Mouse (Mus musculus) left cerebral cortex, adult 11 months (tissue): Measurements from ENCODE around the gene Icam5.
"Not testable (repeated sequence)": the region's sequence is repeated elsewhere in the genome, so short reads cannot be mapped to it uniquely, and the experiment has no call there.

Experiments
- DNase-seq: peaks from one replicate; pipeline ENCODE4 v3.0.0; 2022; ENCODE audit warnings: low spot score

Icam5 gene

DNA sequence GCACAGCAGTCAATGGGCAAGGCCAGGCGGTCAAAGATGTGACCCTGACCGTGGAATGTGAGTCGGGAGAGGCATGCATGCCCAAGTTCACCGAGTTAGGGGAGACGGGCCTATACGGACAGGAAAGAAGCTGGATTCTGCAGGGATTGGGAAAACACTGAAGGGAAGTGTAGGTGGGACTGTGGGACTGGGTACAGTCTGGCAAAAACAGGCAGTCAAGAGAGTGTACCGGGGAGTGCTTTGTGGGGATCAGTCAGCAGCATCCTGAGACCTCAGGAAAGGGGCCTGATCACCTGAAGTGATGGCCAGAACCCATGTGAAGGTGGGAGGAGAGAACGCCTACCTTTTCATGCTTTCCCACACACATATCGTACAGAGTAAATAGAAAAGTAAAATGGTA lies 3.7 kb downstream of the Icam5 start:
- DNase-seq, result no peak

DNA sequence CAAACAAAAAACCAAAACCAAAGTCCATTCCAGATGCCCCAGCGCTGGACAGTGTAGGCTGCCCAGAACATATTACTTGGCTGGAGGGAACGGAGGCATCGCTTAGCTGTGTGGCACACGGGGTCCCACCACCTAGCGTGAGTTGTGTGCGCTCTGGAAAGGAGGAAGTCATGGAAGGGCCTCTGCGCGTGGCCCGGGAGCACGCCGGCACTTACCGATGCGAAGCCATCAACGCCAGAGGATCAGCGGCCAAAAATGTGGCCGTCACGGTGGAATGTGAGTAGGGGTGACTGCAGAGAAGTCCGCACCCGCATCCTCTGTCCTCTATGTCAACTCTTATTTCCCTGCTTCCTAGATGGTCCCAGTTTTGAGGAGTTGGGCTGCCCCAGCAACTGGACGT lies 4.3 kb downstream of the Icam5 start:
- DNase-seq, result no peak

DNA sequence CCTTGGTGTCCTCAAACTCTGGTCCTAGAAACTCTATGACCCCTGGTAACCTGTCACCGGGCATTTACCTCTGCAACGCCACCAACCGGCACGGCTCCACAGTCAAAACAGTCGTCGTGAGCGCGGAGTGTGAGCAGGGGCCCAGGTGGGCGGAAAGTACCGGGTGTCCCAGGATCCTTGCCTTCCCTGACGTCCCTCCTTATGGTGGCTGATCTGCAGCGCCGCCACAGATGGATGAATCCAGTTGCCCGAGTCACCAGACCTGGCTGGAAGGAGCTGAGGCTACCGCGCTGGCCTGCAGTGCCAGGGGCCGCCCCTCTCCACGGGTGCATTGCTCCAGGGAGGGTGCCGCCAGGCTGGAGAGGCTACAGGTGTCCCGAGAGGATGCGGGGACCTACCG lies 4.8 kb downstream of the Icam5 start:
- no peak for DNase-seq

DNA sequence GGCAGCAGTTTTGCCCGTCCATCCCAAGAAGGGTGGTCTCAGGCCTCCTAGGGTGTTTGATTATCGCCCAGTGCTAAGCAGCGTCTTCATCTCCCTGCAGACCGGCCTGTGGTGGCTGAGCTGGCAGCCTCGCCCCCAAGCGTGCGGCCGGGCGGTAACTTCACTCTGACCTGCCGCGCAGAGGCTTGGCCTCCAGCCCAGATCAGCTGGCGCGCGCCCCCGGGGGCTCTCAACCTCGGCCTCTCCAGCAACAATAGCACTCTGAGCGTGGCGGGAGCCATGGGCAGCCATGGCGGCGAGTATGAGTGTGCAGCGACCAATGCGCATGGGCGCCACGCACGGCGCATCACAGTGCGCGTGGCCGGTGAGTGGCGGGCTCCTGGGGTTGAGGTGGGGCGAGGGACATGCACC lies 5.6 kb downstream of the Icam5 start:
- no peak for DNase-seq

DNA sequence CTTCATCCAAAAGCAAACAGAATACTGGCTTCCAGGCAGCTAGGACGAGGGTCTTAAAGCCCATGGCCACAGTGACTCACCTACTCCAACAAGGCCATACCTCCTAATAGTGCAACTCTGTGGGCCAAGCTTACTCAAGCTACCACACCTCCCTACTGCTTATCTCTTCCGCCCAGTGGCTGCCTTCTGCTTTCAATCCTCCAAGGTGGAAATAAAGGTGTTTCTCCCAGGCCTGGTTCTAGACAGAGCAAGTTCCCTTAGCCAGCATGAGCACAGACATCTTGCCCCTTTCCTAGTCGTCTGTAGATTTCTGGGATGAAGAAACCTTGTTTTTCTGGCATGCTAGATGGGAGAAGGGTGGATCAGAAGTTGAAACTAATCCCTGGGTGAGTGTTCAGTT lies 7.9 kb downstream of the Icam5 start:
- DNase-seq, result no peak

DNA sequence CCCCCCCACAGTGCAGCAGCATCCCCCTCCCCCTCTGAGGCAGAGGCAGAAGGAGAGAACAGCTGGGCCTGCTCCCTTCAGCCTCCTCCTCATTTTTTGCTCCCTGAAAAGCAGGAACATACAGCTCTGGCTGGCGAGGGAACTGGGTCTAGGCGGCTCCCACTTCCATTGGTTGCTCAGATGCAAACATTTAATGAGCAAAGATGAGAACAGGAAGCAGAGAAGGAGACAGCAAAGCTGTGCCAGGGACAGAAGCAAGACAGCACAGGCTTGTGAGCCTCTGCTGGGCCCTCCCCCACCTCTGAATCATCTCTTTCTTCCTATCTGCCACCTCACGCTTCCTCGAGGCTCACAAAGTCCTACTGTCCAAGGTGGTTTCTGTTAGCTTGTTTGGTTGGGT lies 9.4 kb downstream of the Icam5 start:
- peak; percentile 78 for DNase-seq

DNA sequence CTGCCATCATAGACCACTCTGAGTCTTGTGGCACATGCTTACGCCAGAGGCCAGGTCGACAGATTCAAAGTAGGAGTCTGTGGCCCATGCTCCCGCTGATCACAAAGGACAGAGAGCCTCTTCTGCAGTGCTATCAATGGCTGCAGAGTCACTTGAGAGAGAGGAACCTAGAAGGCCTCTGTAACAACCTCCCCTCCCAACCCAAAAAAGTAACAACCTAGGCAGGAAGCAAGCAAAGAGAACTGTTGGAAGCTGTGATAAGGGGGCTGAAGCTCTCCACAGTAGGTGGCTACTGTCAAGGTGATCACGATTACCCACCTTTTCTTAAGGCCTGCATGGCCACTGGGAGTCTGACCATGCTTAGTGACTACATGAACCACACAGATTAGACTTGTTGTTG lies 11.7 kb downstream of the Icam5 start:
- no peak for DNase-seq

DNA sequence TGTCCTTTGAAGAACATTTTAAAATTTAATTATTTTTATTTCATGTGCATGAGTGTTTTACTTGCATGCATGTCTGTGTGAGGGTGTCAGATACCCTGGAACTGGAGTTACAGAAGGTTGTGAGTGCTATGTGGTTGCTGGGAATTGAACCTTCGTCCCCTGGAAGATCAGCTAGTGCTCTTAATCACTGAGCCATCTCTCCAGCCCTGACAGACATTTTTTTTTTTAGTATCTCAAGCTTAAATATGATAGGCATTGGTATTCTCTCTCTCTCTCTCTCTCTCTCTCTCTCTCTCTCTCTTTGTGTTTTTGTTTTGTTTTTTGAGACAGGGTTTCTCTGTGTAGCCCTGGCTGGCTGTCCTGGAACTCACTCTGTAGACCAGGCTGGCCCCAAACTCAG lies 12.9 kb downstream of the Icam5 start:
- DNase-seq, result not testable (repeated sequence)

DNA sequence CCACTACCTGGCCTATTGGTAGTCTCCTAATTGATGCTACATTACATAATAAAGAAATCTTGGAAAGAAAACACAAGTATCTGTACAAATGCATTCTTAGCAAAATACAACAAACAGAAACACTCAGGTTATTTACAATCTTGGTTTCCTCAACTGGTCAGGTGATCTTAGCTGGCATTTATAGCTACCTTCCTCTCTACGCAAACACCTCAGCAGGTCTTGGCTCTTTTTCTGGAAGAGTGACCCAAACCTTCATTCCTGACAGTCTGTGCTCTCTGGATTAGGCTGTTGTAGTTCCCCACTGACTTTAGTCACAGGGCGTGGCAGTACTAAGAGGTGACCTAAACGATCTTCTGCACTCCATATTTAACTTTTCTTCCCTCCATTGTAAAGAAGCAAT lies 13.4 kb downstream of the Icam5 start:
- no peak for DNase-seq

DNA sequence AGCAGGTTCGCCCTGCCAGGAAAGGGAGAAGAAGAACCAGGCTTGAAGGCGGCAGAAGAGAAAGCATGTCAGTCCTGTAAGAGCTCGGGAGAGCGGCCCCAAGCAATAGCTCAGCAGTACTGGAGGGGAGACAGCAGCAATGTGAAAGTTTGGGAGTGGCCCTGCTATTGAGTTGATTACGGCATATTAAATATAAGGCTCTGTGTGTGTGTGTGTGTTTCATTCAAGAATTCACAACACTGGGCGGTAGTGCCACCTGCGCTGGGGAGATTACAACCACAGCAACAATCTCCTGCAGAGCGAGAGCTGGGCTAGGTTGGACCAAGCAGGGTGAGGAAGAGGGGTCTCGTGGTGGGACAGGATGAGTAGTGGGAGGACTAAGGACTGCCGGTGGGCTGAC lies 19.7 kb downstream of the Icam5 start:
- no peak for DNase-seq

DNA sequence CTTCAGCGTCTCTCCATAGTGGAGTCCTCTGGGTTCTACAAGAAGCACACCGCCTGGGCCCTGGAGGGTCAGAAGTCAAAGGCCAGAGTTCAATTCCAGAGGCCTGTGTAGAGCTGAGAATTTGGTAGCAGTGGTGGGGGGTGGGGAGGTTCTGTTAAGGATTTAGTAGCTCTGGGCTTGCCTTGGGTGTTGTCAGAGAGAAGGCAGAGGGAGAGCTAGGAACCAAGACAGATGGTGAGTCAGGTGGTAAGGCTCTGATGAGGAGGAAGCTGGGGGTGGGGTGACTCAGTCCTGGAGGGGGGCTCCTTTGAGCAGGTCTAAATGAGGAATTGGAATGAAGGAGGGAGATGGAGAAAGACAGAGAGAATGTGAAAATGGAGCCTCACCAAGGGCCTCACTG lies 31.1 kb downstream of the Icam5 start:
- DNase-seq, result peak; percentile 49

DNA sequence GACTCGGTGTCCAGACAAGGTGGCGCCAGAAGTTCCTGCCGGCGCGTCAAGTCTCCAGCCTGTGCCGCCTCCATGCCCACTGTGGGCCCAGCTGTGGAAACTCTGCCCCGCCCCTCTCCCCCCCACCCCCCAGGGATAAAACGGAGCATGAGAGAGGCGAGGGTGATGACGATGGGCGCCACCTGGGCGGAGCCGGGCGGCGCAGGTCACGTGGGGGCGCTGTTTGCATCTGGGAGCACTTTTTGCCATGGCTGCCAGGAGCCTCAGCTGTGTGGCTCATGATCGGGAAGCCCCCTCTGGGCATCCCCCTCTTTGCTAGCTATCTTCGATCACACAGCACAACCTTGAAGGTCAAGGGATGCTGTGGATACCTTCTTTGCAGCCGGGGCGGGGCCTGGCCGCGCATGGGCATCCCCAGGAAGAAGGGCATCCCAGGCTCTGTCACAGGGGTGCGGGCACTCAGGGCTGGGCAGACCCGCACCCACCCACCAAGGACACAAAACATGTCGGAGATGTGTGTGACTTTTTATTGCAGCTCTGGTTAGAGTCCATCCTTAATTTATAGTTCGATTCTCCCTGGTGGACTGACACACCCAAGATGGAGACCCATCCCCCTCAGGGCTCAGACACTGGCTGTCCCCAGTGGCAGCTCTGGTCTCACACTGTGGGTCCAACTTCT lies 35.3 kb downstream of the Icam5 start, which contains the start of gene Zglp1:
TSS of gene Zglp1 (minus strand) at position 88 of the 679 bp plus-strand sequence.
- DNase-seq, result no peak

DNA sequence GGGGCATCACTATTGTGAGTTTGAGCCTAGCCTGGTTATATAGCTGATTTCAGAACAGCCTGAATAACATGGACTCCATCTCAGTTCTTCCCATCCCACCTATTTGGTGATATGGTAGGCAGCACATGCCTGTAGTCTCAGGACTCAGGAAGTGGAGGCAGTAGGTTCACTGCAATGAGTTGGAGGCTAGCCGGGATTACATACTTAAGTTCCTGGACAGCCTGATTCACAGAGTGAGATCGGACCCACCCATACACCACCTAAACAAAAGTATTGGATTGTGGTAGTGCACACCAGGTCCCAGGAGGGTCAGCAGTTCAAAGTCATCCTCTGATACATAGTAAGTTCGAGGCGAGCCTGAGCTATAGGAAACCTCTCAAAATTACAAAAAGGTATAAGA lies 40.8 kb downstream of the Icam5 start:
- no peak for DNase-seq

DNA sequence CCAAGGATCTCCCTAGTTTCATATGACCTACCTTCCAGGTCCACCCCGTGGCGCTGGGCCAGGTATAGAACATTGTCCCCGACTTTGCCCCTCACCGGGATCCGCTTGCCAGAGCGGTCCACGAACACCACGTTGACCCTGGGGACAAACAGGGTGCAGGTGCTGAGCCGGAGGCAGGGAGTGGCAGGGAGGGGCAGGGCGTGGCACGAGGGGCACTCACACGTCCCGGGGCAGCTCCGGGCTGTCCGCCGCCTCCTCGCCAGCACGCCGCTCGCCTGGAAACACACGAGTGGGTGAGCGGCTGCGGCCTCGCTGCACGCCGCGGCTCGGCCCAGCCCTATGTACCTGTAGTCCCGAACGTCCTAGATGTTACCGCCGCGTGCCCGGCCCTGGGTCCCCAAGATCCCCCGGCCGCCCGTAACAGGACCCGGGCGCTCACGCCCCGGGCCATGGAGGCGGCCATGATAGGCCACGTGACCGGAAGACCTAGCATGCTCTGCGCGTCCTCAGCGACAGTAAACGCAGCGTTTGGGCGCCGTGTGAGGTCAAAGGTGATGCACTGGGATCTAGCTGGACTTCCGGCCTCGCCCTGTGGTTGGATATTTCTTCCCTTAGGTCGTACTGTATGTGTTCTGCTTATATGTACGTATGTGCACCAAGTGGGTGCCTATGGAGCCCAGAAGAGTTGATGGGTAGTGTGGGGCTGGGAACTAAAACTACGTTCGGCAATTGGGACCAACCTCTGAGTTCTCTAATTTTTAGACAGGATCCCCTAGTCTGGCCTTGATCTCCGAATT lies 41.4 kb downstream of the Icam5 start, which contains the start of the genes Gm49373 and Fdx1l:
TSS of gene Gm49373 (minus strand) at position 53 of the 797 bp plus-strand sequence.
TSS of gene Fdx1l (minus strand) at position 571 of the 797 bp plus-strand sequence.
- DNase-seq, result peak; percentile 89

DNA sequence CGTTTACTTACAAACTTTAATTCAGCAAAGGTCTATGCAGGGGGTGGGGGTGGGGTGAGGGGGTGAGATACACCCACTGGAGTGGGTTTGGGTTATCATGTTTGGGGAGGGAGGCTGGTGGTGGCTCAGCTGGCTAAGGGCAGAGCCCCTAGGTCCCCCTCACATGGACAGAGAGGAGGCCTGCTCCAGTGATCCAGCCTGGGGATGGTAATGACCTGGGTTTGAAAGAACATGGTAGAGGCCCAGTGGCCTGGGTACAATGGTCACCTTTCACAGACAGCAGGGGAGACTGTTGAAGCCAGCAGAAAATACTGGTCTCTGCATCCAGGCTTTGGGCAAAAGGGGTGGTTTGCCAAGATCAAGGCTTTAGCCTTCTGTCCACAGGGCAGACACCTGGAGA lies 42.3 kb downstream of the Icam5 start:
- DNase-seq, result no peak

DNA sequence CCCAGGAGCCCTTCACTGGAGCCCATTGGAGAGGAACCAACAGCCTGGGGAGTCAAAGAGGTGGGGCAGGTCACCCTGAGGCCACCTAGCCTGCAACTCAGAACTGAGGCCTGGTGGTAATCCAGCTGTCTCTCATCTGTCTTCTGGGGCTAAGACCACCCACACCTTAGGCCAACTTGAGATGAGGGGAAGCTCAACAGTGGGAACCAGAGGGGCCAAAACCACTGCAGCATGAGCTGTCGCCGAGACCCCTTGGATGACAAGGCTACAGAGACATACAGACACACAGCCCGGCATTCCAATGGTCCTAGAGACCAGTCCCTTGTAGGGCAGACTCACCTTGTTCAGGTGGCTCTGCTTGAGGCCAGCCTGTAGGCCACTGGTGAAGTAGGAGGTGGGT lies 43.8 kb downstream of the Icam5 start:
- no peak for DNase-seq

DNA sequence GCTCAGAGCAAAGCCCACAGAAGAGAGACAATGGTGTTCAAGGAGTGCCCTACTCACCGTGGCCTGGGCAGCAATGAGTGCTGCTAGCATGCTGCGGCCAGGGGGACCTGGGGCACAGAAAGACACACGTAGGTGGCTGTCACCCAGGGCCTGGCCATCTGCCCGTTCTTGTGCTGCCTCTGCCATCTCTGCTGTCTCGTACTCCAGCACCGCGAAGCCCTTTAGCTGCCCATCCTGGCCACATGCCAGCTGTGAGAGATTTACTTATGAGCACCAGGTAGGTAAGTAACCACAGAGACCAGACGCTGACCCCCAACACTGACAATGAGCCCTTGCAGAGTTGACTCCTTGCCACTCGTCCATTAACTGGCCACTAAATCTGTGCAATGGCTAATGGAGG lies 49.3 kb downstream of the Icam5 start:
- no peak for DNase-seq

DNA sequence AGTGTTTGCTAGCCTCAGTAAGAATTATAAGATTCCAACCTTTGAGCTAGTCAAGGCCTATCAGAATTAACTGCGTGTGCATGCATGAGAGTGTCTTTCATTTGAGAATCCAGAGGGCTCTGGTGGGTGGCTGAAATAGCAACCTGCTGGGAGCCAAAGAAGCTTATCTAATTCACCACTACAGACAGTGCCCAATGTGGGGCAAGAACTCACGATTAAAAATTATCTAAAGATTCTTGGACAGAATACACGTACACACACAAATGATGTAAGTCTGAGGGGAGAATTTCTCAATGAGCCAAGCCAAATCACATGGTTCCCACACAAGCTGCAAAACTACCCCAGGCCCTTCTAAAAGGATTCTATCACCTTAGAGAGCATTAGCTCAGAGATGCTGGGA lies 51.5 kb downstream of the Icam5 start:
- DNase-seq, result no peak
